Comparison of ENCODE assay signal across 25 mouse cellular contexts in the genomic region with DNA sequence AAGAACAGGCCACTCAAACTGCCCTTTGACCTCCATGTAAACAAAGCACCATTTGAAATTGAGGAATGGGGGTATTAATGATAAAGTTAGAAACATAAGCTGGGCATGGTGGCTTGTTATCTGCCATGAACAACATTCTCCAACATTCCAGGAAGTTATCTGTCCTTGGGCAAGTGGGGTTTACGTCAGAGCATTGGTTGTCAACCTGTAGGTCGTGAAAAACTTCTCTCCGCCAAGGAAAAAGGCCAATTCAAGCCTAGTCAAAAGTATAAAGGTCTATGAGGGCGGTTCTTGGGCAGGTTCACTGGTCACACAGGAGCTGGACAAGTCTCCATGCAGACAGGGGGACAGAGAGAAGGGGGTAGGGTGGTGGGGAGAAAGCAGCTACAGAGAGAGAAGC. TPM values are rescaled to one million over a fixed set of nuclear protein-coding genes. Genes with fewer than 3 reads are reported as not detected.
DNase-seq lines count a peak whose midpoint lies in the region; ATAC-seq and TF ChIP-seq lines count a peak whose summit lies in the region.
"Had no signal": no experiment of that assay in that cellular context is flagged by ENCODE, and none has a peak within 500 bp of the region (broad histone marks: within the 10 kb centered on the region; RNA-seq: fewer than 3 reads in every experiment).

No protein-coding gene starts in this region.

- H3K36me3 ChIP-seq in kidney, embryonic 14.5 days (ENCODE audit: control insufficient read depth, insufficient read depth, low read length): no peaks in the 10 kb centered on the region
- no peaks in the 10 kb centered on the region for H3K36me3 ChIP-seq in liver, embryonic 13.5 days
- H3K36me3 ChIP-seq in liver, embryonic 12.5 days: no peaks in the 10 kb centered on the region
- no peaks in the 10 kb centered on the region for H3K36me3 ChIP-seq in intestine, embryonic 16.5 days (ENCODE audit: control insufficient read depth, insufficient read depth, low read length)
- H3K36me3 ChIP-seq in stomach, postnatal 0 days (ENCODE audit: control insufficient read depth, insufficient read depth, low read length): no peaks in the 10 kb centered on the region
- H3K36me3 ChIP-seq: heart, embryonic 12.5 days; hindbrain, embryonic 13.5 days; limb, embryonic 12.5 days; liver, embryonic 15.5 days had no signal

- WGBS in kidney, embryonic 14.5 days: 84% methylated on average over 4 of the region's 4 CpGs
- 43% methylated on average over 4 of the region's 4 CpGs for WGBS in liver, embryonic 13.5 days (ENCODE audit: insufficient replicate concordance)
- WGBS in liver, embryonic 12.5 days (ENCODE audit: insufficient replicate concordance): 45% methylated on average over 4 of the region's 4 CpGs
- WGBS in intestine, embryonic 16.5 days: 60% methylated on average over 4 of the region's 4 CpGs
- WGBS in stomach, postnatal 0 days: 78% methylated on average over 4 of the region's 4 CpGs

- DNase-seq in kidney, adult 8-10 months: peak; percentile 36 to 48
- DNase-seq in liver, embryonic 13.5 days: no peak
- no peak for DNase-seq in stomach, postnatal 0 days (ENCODE audit: low spot score)
- DNase-seq in right cerebral cortex, postnatal 10 days (ENCODE audit: low spot score in 2 of 2): no peak
- no peak for DNase-seq in cerebellum, adult 9-11 months
- DNase-seq: cerebellum, adult 8-10 months; cerebellum, postnatal 36 days; gastrocnemius, adult 2 months; gastrocnemius, postnatal 36 days; heart, adult 2 months; heart, postnatal 4 days; layer of hippocampus, adult 9-11 months; lung, postnatal 36 days; thymus, postnatal 4 days had no signal

- no peak for TF ChIP-seq EP300 in stomach, postnatal 0 days (optimal IDR thresholded peaks at IDR 0.05)

- no peaks in the 10 kb centered on the region for H3K9me3 ChIP-seq in kidney, embryonic 14.5 days (ENCODE audit: control insufficient read depth, low read length)
- no peaks in the 10 kb centered on the region for H3K9me3 ChIP-seq in liver, embryonic 13.5 days (replicated peaks)
- H3K9me3 ChIP-seq in liver, embryonic 12.5 days (replicated peaks): no peaks in the 10 kb centered on the region
- no peaks in the 10 kb centered on the region for H3K9me3 ChIP-seq in intestine, embryonic 16.5 days (ENCODE audit: control insufficient read depth, low read length)
- no peaks in the 10 kb centered on the region for H3K9me3 ChIP-seq in stomach, postnatal 0 days (ENCODE audit: control insufficient read depth, low read length)
- H3K9me3 ChIP-seq: heart, embryonic 12.5 days; hindbrain, embryonic 13.5 days; limb, embryonic 12.5 days; liver, embryonic 15.5 days had no signal

- no peak for TF ChIP-seq CTCF in stomach, postnatal 0 days (IDR thresholded peaks at IDR 0.05; ENCODE audit: low read depth)

- no peak overlapping the region for H3K4me2 ChIP-seq in kidney, embryonic 14.5 days (replicated peaks; ENCODE audit: low read depth, low read length)
- no peak overlapping the region for H3K4me2 ChIP-seq in liver, embryonic 13.5 days
- H3K4me2 ChIP-seq in liver, embryonic 12.5 days: no peak overlapping the region
- 0 out of 2 replicates have a peak overlapping the region, but pooled peaks have one; percentile 0 for H3K4me2 ChIP-seq in intestine, embryonic 16.5 days (ENCODE audit: low read depth, low read length)
- no peak overlapping the region for H3K4me2 ChIP-seq in stomach, postnatal 0 days (replicated peaks; ENCODE audit: low read depth)
- H3K4me2 ChIP-seq: heart, embryonic 12.5 days; hindbrain, embryonic 13.5 days; limb, embryonic 12.5 days; liver, embryonic 15.5 days; midbrain, embryonic 11.5 days had no signal

- H3K27ac ChIP-seq in kidney, embryonic 14.5 days (ENCODE audit: low read depth, low read length): no peak overlapping the region
- 0 out of 2 replicates have a peak overlapping the region, but pooled peaks have one; percentile 3 for H3K27ac ChIP-seq in liver, embryonic 13.5 days
- H3K27ac ChIP-seq in liver, embryonic 12.5 days: no peak overlapping the region
- H3K27ac ChIP-seq in intestine, embryonic 16.5 days (ENCODE audit: low read length): peak overlapping the region; percentile 83
- 0 out of 2 replicates have a peak overlapping the region, but pooled peaks have one; percentile 5 for H3K27ac ChIP-seq in stomach, postnatal 0 days (replicated peaks)
- H3K27ac ChIP-seq: gastrocnemius, adult 2 months; heart, adult 2 months; hindbrain, embryonic 13.5 days; limb, embryonic 12.5 days; liver, embryonic 15.5 days had no signal

- peaks cover 5% of the 10 kb centered on the region; the same call in 1 of the 2 replicates for H3K4me1 ChIP-seq in kidney, embryonic 14.5 days (ENCODE audit: control insufficient read depth, insufficient read depth, low read length)
- peaks cover 24% of the 10 kb centered on the region for H3K4me1 ChIP-seq in liver, embryonic 13.5 days (replicated peaks)
- H3K4me1 ChIP-seq in liver, embryonic 12.5 days: peaks cover 30% of the 10 kb centered on the region
- peaks cover 5% of the 10 kb centered on the region for H3K4me1 ChIP-seq in intestine, embryonic 16.5 days (ENCODE audit: control insufficient read depth, insufficient read depth, low read length)
- no peaks in the 10 kb centered on the region for H3K4me1 ChIP-seq in stomach, postnatal 0 days (replicated peaks; ENCODE audit: control insufficient read depth, insufficient read depth)

- no peaks in the 10 kb centered on the region for H3K27me3 ChIP-seq in kidney, embryonic 14.5 days (ENCODE audit: control insufficient read depth, insufficient read depth, low read length)
- no peaks in the 10 kb centered on the region for H3K27me3 ChIP-seq in liver, embryonic 13.5 days
- H3K27me3 ChIP-seq in liver, embryonic 12.5 days (replicated peaks): no peaks in the 10 kb centered on the region
- H3K27me3 ChIP-seq in intestine, embryonic 16.5 days (replicated peaks; ENCODE audit: control insufficient read depth, insufficient read depth, low read length): no peaks in the 10 kb centered on the region
- H3K27me3 ChIP-seq in stomach, postnatal 0 days (ENCODE audit: control insufficient read depth, insufficient read depth, low read length): no peaks in the 10 kb centered on the region
- H3K27me3 ChIP-seq: heart, embryonic 12.5 days; hindbrain, embryonic 13.5 days; limb, embryonic 12.5 days; liver, embryonic 15.5 days had no signal

- no peak for ATAC-seq in kidney, embryonic 14.5 days (ENCODE audit: low FRiP score, low TSS enrichment)
- no peak for ATAC-seq in liver, embryonic 13.5 days (ENCODE audit: low read depth)
- ATAC-seq in liver, embryonic 12.5 days: no peak
- ATAC-seq in intestine, embryonic 16.5 days: peak; percentile 73
- ATAC-seq in stomach, postnatal 0 days (ENCODE audit: low FRiP score, low TSS enrichment): no peak
- ATAC-seq: CD4-positive, CD25-positive, alpha-beta regulatory T cell, adult 4 months; forebrain, embryonic 14.5 days; midbrain, embryonic 16.5 days had no signal

- no peak overlapping the region for H3K4me3 ChIP-seq in kidney, embryonic 14.5 days (ENCODE audit: low read length)
- H3K4me3 ChIP-seq in liver, embryonic 13.5 days (replicated peaks): no peak overlapping the region
- H3K4me3 ChIP-seq in liver, embryonic 12.5 days: no peak overlapping the region
- no peak overlapping the region for H3K4me3 ChIP-seq in intestine, embryonic 16.5 days (ENCODE audit: low read length)
- H3K4me3 ChIP-seq in stomach, postnatal 0 days (ENCODE audit: low read depth, low read length): no peak overlapping the region
- H3K4me3 ChIP-seq: gastrocnemius, adult 2 months; heart, adult 2 months; heart, embryonic 12.5 days; hindbrain, embryonic 13.5 days; limb, embryonic 12.5 days; liver, embryonic 15.5 days had no signal

- H3K9ac ChIP-seq in kidney, embryonic 14.5 days (ENCODE audit: low read depth, low read length): no peak overlapping the region
- H3K9ac ChIP-seq in liver, embryonic 13.5 days: no peak overlapping the region
- no peak overlapping the region for H3K9ac ChIP-seq in liver, embryonic 12.5 days
- H3K9ac ChIP-seq in intestine, embryonic 16.5 days (ENCODE audit: low read depth, low read length): no peak overlapping the region
- H3K9ac ChIP-seq in stomach, postnatal 0 days (ENCODE audit: low read length): no peak overlapping the region
- H3K9ac ChIP-seq: heart, embryonic 12.5 days; hindbrain, embryonic 13.5 days; limb, embryonic 12.5 days; liver, embryonic 15.5 days had no signal

RNA-seq across cellular contexts. Expression of a gene that starts 3.5 kb away (rescaled TPM):
- polyA plus RNA-seq in kidney, embryonic 14.5 days (2014; fragmentation: Nextera tagmentation; extraction: Ambion mirVana): 22.6 and 33.4 TPM in 2 replicates
- polyA plus RNA-seq in liver, embryonic 13.5 days (2015; fragmentation: Nextera tagmentation; extraction: Ambion mirVana): 33.3 and 38.6 TPM in 2 replicates
- polyA plus RNA-seq in liver, embryonic 12.5 days (2016; fragmentation: Nextera tagmentation; extraction: Ambion mirVana): 30.2 TPM in 2 replicates
- polyA plus RNA-seq in intestine, embryonic 16.5 days (2015; fragmentation: Nextera tagmentation; extraction: Ambion mirVana): 127 and 148 TPM in 2 replicates
- polyA plus RNA-seq in stomach, postnatal 0 days (2015; fragmentation: Nextera tagmentation; extraction: Ambion mirVana): 80.7 and 90.5 TPM in 2 replicates

RNA-seq across cellular contexts. Expression of a gene that starts 58.5 kb away (rescaled TPM):
- 7.2 and 9.6 TPM in 2 replicates for polyA plus RNA-seq in kidney, embryonic 14.5 days (2014; fragmentation: Nextera tagmentation; extraction: Ambion mirVana)
- polyA plus RNA-seq in liver, embryonic 13.5 days (2015; fragmentation: Nextera tagmentation; extraction: Ambion mirVana): 2.8 and 3.1 TPM in 2 replicates
- 3.2 and 3.4 TPM in 2 replicates for polyA plus RNA-seq in liver, embryonic 12.5 days (2016; fragmentation: Nextera tagmentation; extraction: Ambion mirVana)
- 3.7 and 4.1 TPM in 2 replicates for polyA plus RNA-seq in intestine, embryonic 16.5 days (2015; fragmentation: Nextera tagmentation; extraction: Ambion mirVana)
- polyA plus RNA-seq in stomach, postnatal 0 days (2015; fragmentation: Nextera tagmentation; extraction: Ambion mirVana): 2.9 TPM in 2 replicates

Comparison
In these comparisons a context has a peak if more than half of its experiments do, and no peak if none do; other contexts are left out.
1. H3K27ac ChIP-seq: peak in liver, embryonic 13.5 days (single experiment), intestine, embryonic 16.5 days (single experiment) and stomach, postnatal 0 days (single experiment); none in kidney, embryonic 14.5 days (single experiment) and liver, embryonic 12.5 days (single experiment).
2. DNase-seq: peak in kidney, adult 8-10 months (2 of 2); none in liver, embryonic 13.5 days (single experiment), stomach, postnatal 0 days (single experiment), right cerebral cortex, postnatal 10 days (0 of 2) and cerebellum, adult 9-11 months (single experiment).